11 mouse cellular contexts compared by ENCODE assay signal in the genomic region with DNA sequence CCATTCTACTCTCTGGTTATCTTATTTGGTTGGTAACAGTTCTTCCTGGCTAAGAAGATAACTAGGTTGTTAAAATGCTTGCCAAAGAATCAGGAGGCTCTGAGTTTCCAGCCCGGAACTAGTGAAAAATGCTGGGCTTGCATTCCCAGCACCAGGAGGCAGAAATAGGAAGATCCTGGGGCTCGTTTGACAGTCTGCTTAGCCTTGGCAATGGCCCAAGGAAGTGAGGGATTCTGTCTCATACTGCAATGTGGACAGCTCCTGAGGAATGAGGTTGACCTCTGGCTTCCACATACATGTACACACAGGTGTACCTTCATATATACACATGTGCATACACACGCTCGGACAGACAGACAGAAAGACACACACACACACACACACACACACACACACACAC.
DNase-seq lines count a peak whose midpoint lies in the region; ATAC-seq and TF ChIP-seq lines count a peak whose summit lies in the region.
"Had no signal": no experiment of that assay in that cellular context is flagged by ENCODE, and none has a peak within 500 bp of the region (broad histone marks: within the 10 kb centered on the region; RNA-seq: fewer than 3 reads in every experiment).

No protein-coding gene starts in this region.

- no peaks in the 10 kb centered on the region for H3K27me3 ChIP-seq in midbrain, postnatal 0 days (ENCODE audit: insufficient read depth, low read length)
- H3K27me3 ChIP-seq in midbrain, embryonic 13.5 days, result no peaks in the 10 kb centered on the region
- H3K27me3 ChIP-seq: forebrain, embryonic 15.5 days; liver, embryonic 13.5 days; neural tube, embryonic 13.5 days had no signal

- 65% methylated on average over 4 of the region's 4 CpGs for WGBS in midbrain, postnatal 0 days
- WGBS in midbrain, embryonic 13.5 days, result 76% methylated on average over 4 of the region's 4 CpGs

- no peak overlapping the region for H3K4me3 ChIP-seq in midbrain, postnatal 0 days (ENCODE audit: low read depth, low read length)
- H3K4me3 ChIP-seq in midbrain, embryonic 13.5 days (replicated peaks), result no peak overlapping the region
- H3K4me3 ChIP-seq: forebrain, embryonic 15.5 days; left cerebral cortex, adult 2 months; liver, embryonic 13.5 days; neural tube, embryonic 13.5 days had no signal

- no peak for ATAC-seq in midbrain, postnatal 0 days (ENCODE audit: low FRiP score)
- ATAC-seq in midbrain, embryonic 13.5 days, result no peak
- ATAC-seq: forebrain, embryonic 15.5 days had no signal

- peak; percentile 14 for DNase-seq in gastrocnemius, postnatal 10 days
- DNase-seq in gastrocnemius, adult 18-20 months (ENCODE audit: low spot score), result no peak
- peak; percentile 17 for DNase-seq in midbrain, postnatal 0 days (ENCODE audit: low spot score)
- peak; percentile 29 for DNase-seq in brain, adult 2 months (ENCODE audit: low read depth, low spot score)
- peak; percentile 39 to 45 for DNase-seq in kidney, postnatal 4 days
- no peak for DNase-seq in spleen, postnatal 10 days (ENCODE audit: low spot score in 2 of 2)
- DNase-seq: liver, embryonic 13.5 days had no signal

- no peaks in the 10 kb centered on the region for H3K4me1 ChIP-seq in midbrain, postnatal 0 days (ENCODE audit: insufficient read depth, low read length)
- H3K4me1 ChIP-seq in midbrain, embryonic 13.5 days (replicated peaks), result no peaks in the 10 kb centered on the region
- H3K4me1 ChIP-seq: liver, embryonic 13.5 days; neural tube, embryonic 13.5 days had no signal

- no peak overlapping the region for H3K4me2 ChIP-seq in midbrain, postnatal 0 days (ENCODE audit: low read depth, low read length, poor library complexity, severe bottlenecking)
- no peak overlapping the region for H3K4me2 ChIP-seq in midbrain, embryonic 13.5 days (replicated peaks)
- H3K4me2 ChIP-seq: forebrain, embryonic 15.5 days; liver, embryonic 13.5 days; neural tube, embryonic 13.5 days had no signal

- no peaks in the 10 kb centered on the region for H3K9me3 ChIP-seq in midbrain, postnatal 0 days (ENCODE audit: low read length)
- no peaks in the 10 kb centered on the region for H3K9me3 ChIP-seq in midbrain, embryonic 13.5 days
- H3K9me3 ChIP-seq: forebrain, embryonic 15.5 days; liver, embryonic 13.5 days; neural tube, embryonic 13.5 days had no signal

- H3K36me3 ChIP-seq in midbrain, postnatal 0 days (ENCODE audit: insufficient read depth, low read length), result no peaks in the 10 kb centered on the region
- H3K36me3 ChIP-seq in midbrain, embryonic 13.5 days, result no peaks in the 10 kb centered on the region
- H3K36me3 ChIP-seq: forebrain, embryonic 15.5 days; liver, embryonic 13.5 days; neural tube, embryonic 13.5 days had no signal

- no peak overlapping the region for H3K9ac ChIP-seq in midbrain, postnatal 0 days (replicated peaks; ENCODE audit: low read length, poor library complexity, severe bottlenecking)
- no peak overlapping the region for H3K9ac ChIP-seq in midbrain, embryonic 13.5 days (replicated peaks)
- H3K9ac ChIP-seq: forebrain, embryonic 15.5 days; liver, embryonic 13.5 days; neural tube, embryonic 13.5 days had no signal

- H3K27ac ChIP-seq in midbrain, postnatal 0 days (ENCODE audit: low read depth, low read length), result no peak overlapping the region
- H3K27ac ChIP-seq in midbrain, embryonic 13.5 days, result no peak overlapping the region
- H3K27ac ChIP-seq: forebrain, embryonic 15.5 days; left cerebral cortex, adult 2 months; liver, embryonic 13.5 days; neural tube, embryonic 13.5 days had no signal

- no peak for TF ChIP-seq CTCF in midbrain, postnatal 0 days (IDR thresholded peaks at IDR 0.05)

Comparison
In these comparisons a context has a peak if more than half of its experiments do, and no peak if none do; other contexts are left out.
1. DNase-seq: peak in gastrocnemius, postnatal 10 days (single experiment), midbrain, postnatal 0 days (single experiment), brain, adult 2 months (single experiment) and kidney, postnatal 4 days (2 of 2); none in gastrocnemius, adult 18-20 months (single experiment) and spleen, postnatal 10 days (0 of 2).